Mouse (Mus musculus): ENCODE measurements at regions not wholly inside any gene's neighbourhood (a gene's known extent, or its start where the extent isn't known, plus 50 kb on each side); places are given as distances from the start of the nearest gene placed in this dataset.
"Not testable (repeated sequence)": the region's sequence is repeated elsewhere in the genome, so short reads cannot be mapped to it uniquely, and the experiment has no call there.

- no peak overlapping the region for H3K4me3 ChIP-seq
- H3K27me3 ChIP-seq (ENCODE audit: low read depth, poor library complexity, severe bottlenecking) = no peaks in the 10 kb centered on the region
- DNase-seq (ENCODE audit: low spot score) = no peak
- no peaks in the 10 kb centered on the region for H3K4me1 ChIP-seq
- H3K9me3 ChIP-seq (replicated peaks) = no peaks in the 10 kb centered on the region
- no peak overlapping the region for H3K27ac ChIP-seq (replicated peaks)
- 81% methylated on average over 7 of the region's 7 CpGs for WGBS
- H3K36me3 ChIP-seq = no peaks in the 10 kb centered on the region
These were observed 55.2 kb downstream of the Gm12728 start for GRCm38 (mm10) chr4:105844675-105845466.

GRCm38 (mm10) chr4:105845998-105846989 lies 56.6 kb downstream of the Gm12728 start:
- 92% methylated on average over 3 of the region's 3 CpGs for whole genome bisulfite sequencing

GRCm38 (mm10) chr4:105853086-105853485 lies 63.4 kb downstream of the Gm12728 start:
- peaks cover 7% of the 10 kb centered on the region; the same call in 1 of the 2 replicates for H3K9me3 ChIP-seq (replicated peaks)
- no peaks in the 10 kb centered on the region for H3K27me3 ChIP-seq (ENCODE audit: low read depth, poor library complexity, severe bottlenecking)
- no peaks in the 10 kb centered on the region for H3K36me3 ChIP-seq
- no peak overlapping the region for H3K4me3 ChIP-seq
- no peak for DNase-seq (ENCODE audit: low spot score)
- H3K4me1 ChIP-seq = no peaks in the 10 kb centered on the region
- WGBS = 93% methylated on average over 6 of the region's 6 CpGs
- H3K27ac ChIP-seq (replicated peaks) = no peak overlapping the region

More at GRCm38 (mm10) chr4:105845998-105846989, 56.6 kb downstream of the Gm12728 start:
- not testable (repeated sequence) for H3K27me3 ChIP-seq (ENCODE audit: low read depth, poor library complexity, severe bottlenecking); H3K9me3 ChIP-seq (replicated peaks); DNase-seq (ENCODE audit: low spot score); H3K36me3 ChIP-seq; H3K4me1 ChIP-seq; H3K27ac ChIP-seq (replicated peaks); H3K4me3 ChIP-seq

DNA sequence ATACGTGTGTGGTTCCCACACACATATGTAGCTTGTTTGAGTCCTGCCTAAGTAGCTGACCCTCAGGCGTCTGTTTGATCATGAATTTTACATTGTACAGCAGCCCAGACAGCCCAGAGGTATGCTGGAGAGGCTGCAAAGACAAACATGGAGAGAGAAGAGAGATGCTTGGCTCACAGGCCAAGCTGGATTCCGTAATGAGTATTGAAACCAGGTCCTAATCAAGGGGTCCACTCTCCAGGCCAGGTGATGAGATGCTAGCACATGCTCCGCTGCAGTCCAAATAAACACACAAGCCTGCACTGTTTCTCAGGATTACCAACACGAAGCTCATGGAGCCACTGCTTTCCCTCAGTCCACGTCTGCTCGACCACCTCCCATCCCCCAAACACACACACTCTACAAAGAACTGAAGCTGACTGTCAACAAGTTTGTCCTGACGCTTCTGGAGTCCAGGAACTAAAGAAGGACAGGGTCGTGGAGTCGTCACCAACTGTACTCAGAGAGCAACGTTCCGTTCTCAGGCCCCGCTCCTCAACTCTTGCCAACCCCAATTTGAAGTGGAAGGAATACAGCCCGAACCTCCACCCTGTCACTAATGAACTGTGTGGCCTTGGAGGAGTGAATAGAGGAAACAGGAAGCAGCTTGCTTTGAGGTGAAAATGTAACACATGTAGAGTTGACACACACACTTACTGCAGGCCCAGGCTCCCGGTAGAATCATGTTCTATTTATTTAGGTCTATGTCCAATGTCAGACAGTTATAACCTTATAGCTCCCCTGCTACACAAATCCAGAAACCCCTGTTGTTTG lies 69.6 kb downstream of the Gm12728 start:
- WGBS = 86% methylated on average over 15 of the region's 15 CpGs
- Histone ChIP-seq H3K36me3 (no peaks in the 10 kb centered on the region), H3K27me3 (ENCODE audit: low read depth, poor library complexity, severe bottlenecking) (no peaks in the 10 kb centered on the region), H3K4me3 (no peak overlapping the region), H3K4me1 (no peaks in the 10 kb centered on the region), H3K27ac (replicated peaks) (no peak overlapping the region), H3K9me3 (replicated peaks) (no peaks in the 10 kb centered on the region)
- DNase-seq (ENCODE audit: low spot score) = no peak

DNA sequence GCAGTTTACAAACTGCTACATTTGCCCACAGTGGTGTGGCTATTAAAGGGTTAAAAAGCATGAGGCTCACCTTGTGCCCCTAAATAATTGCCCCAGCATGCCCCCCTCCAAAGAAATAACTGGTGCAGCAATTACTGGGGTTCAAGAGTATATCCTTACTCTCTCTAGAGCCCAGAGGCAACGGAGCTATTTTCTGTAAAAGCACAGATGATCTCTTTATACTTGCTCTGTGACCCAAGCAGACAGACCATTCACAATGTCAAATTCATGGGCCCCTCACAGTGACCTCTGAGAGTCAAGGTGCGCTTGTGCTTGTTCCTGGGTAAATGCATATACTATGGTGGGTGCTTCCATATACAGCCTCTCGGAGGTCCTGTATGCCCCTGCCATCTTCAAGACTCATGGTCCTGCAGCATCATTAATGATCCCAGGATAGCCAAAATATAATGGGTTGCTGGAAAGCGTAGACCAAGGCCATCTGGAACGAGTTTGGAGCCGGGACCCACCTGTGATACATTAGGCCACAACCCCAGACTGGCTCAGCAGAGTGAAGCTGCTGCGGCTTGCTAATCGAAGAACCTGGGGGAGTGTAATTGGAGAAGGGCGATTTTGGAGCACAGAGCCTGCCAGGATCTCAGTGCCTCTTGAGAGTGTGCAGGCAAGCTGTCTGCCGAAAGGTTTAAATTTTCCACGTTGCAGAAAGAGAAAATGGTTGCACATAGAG lies 71.4 kb downstream of the Gm12728 start:
- 78% methylated on average over 11 of the region's 11 CpGs for WGBS
- Histone ChIP-seq H3K36me3 (no peaks in the 10 kb centered on the region), H3K27me3 (ENCODE audit: low read depth, poor library complexity, severe bottlenecking) (no peaks in the 10 kb centered on the region), H3K9me3 (replicated peaks) (no peaks in the 10 kb centered on the region), H3K4me1 (no peaks in the 10 kb centered on the region), H3K27ac (replicated peaks) (no peak overlapping the region), H3K4me3 (no peak overlapping the region)
- DNase-seq (ENCODE audit: low spot score) = peak; percentile 36

DNA sequence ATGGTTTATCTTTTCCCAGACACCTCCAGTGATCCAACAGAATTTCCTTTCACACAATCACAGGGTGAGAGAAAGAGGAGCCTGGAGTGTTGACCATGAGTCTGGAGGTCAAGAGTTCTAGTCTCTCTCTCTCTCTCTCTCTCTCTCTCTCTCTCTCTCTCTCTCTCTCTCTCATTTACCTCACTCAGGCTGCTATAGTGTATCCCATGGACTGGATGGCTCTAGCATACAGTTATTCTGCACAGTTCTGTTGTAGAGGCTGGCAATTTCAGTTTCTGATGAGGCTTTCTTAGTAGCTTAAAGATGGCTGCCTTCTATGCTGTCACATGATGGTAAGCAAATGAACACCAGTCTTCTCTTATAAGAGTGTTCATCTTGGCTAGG lies 72.0 kb downstream of the Gm12728 start:
- DNase-seq (ENCODE audit: low spot score) = no peak

GRCm38 (mm10) chr4:105870512-105870911 lies 80.8 kb downstream of the Gm12728 start:
- no peaks in the 10 kb centered on the region for H3K27me3 ChIP-seq (ENCODE audit: low read depth, poor library complexity, severe bottlenecking)
- H3K36me3 ChIP-seq = no peaks in the 10 kb centered on the region
- H3K4me3 ChIP-seq = no peak overlapping the region
- no peak for DNase-seq (ENCODE audit: low spot score)
- no peaks in the 10 kb centered on the region for H3K9me3 ChIP-seq (replicated peaks)
- H3K4me1 ChIP-seq = no peaks in the 10 kb centered on the region
- H3K27ac ChIP-seq (replicated peaks) = no peak overlapping the region
- WGBS = 87% methylated on average over 3 of the region's 3 CpGs

More for the DNA sequence above, 72.0 kb downstream of the Gm12728 start:
- no peak overlapping the region for H3K4me3 ChIP-seq
- H3K4me1 ChIP-seq = no peaks in the 10 kb centered on the region
- no peaks in the 10 kb centered on the region for H3K9me3 ChIP-seq (replicated peaks)
- no peaks in the 10 kb centered on the region for H3K27me3 ChIP-seq (ENCODE audit: low read depth, poor library complexity, severe bottlenecking)
- no peaks in the 10 kb centered on the region for H3K36me3 ChIP-seq
- no peak overlapping the region for H3K27ac ChIP-seq (replicated peaks)

- Histone ChIP-seq H3K36me3 (no peaks in the 10 kb centered on the region), H3K4me3 (no peak overlapping the region), H3K4me1 (no peaks in the 10 kb centered on the region), H3K9me3 (replicated peaks) (no peaks in the 10 kb centered on the region), H3K27me3 (ENCODE audit: low read depth, poor library complexity, severe bottlenecking) (no peaks in the 10 kb centered on the region), H3K27ac (replicated peaks) (no peak overlapping the region)
- DNase-seq (ENCODE audit: low spot score) = no peak
- 84% methylated on average over 5 of the region's 5 CpGs for WGBS
These were observed 87.6 kb downstream of the Gm12728 start for GRCm38 (mm10) chr4:105877246-105877645.

DNA sequence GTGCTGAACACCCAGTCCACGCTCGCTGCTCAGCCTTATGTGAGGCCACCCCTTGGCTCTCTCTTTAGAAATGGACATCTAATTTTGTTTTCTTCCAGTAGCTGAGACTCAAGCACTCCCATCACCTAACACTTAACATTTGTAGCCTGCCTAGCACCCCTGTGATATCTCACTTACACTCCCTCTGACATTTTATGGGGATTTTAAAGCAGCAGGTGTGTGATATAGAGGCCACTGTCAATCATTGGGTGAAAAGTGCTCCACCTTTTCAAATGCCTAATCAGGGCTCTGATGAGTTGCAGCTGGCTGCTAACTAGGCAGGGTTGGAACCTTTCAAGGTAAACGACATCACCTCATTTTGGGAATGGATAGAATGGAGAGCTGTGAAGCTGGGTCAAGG lies 90.2 kb downstream of the Gm12728 start:
- no peak overlapping the region for H3K4me3 ChIP-seq
- no peaks in the 10 kb centered on the region for H3K27me3 ChIP-seq (ENCODE audit: low read depth, poor library complexity, severe bottlenecking)
- WGBS = 91% methylated on average over 3 of the region's 3 CpGs

DNA sequence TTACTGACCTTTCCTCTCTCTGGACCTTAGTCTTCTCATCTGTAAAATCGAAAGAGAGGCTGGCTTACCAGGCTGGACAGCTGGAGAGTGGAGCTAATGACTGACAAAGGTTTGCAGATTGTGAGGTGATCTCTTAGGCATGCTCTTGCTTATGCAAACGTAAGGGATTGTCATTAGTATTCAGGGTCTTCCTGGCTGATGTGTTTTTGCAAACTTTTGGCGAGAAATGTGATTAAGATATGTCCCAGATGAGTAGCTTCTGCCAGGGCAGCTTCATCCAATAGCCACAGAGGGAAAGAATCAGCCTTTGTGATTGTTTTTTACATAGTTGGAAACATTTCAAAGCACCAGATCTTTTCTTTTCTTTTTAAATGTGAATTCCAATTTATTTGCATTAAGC lies 95.1 kb downstream of the Gm12728 start:
- Histone ChIP-seq H3K9me3 (replicated peaks) (no peaks in the 10 kb centered on the region), H3K27me3 (ENCODE audit: low read depth, poor library complexity, severe bottlenecking) (no peaks in the 10 kb centered on the region), H3K4me1 (no peaks in the 10 kb centered on the region), H3K4me3 (no peak overlapping the region), H3K36me3 (no peaks in the 10 kb centered on the region), H3K27ac (replicated peaks) (no peak overlapping the region)
- WGBS = 57% methylated on average over 3 of the region's 3 CpGs
- no peak for DNase-seq (ENCODE audit: low spot score)

More for the DNA sequence above, 90.2 kb downstream of the Gm12728 start:
- DNase-seq (ENCODE audit: low spot score) = no peak
- H3K4me1 ChIP-seq = no peaks in the 10 kb centered on the region
- H3K27ac ChIP-seq (replicated peaks) = no peak overlapping the region
- H3K9me3 ChIP-seq (replicated peaks) = no peaks in the 10 kb centered on the region
- H3K36me3 ChIP-seq = no peaks in the 10 kb centered on the region

- no peak overlapping the region for H3K4me3 ChIP-seq
- 85% methylated on average over 4 of the region's 4 CpGs for WGBS
- no peaks in the 10 kb centered on the region for H3K9me3 ChIP-seq (replicated peaks)
- H3K4me1 ChIP-seq = no peaks in the 10 kb centered on the region
- DNase-seq (ENCODE audit: low spot score) = no peak
- no peaks in the 10 kb centered on the region for H3K36me3 ChIP-seq
- no peaks in the 10 kb centered on the region for H3K27me3 ChIP-seq (ENCODE audit: low read depth, poor library complexity, severe bottlenecking)
- H3K27ac ChIP-seq (replicated peaks) = no peak overlapping the region
These were observed 101.8 kb downstream of the Gm12728 start for GRCm38 (mm10) chr4:105891438-105891837.

- Histone ChIP-seq H3K4me1 (no peaks in the 10 kb centered on the region), H3K27ac (replicated peaks) (no peak overlapping the region), H3K4me3 (no peak overlapping the region), H3K36me3 (no peaks in the 10 kb centered on the region), H3K9me3 (replicated peaks) (no peaks in the 10 kb centered on the region), H3K27me3 (ENCODE audit: low read depth, poor library complexity, severe bottlenecking) (no peaks in the 10 kb centered on the region)
- WGBS = 80% methylated on average over 2 of the region's 2 CpGs
- no peak for DNase-seq (ENCODE audit: low spot score)
These were observed 102.4 kb downstream of the Gm12728 start for GRCm38 (mm10) chr4:105892065-105892464.
